Mouse (Mus musculus) kidney, adult 2 months (tissue): ENCODE results near the gene Cd302.

Experiments
- CTCF ChIP-seq: fragments of 200-500 bp; conservative IDR thresholded peaks from 2 replicates; pipeline ENCODE4 v1.5.1; 2011; ENCODE audit warnings: low read depth, mild to moderate bottlenecking, control low read depth, low read length, moderate library complexity, mixed read lengths; ENCODE audit not compliant: insufficient read depth, insufficient read length
- POLR2A ChIP-seq: fragments of 200-500 bp; IDR thresholded peaks from one replicate; pipeline ENCODE4 v1.6.1; 2011; ENCODE audit warnings: low read depth, low read length, control low read depth

GRCm38 (mm10) chr2:60233147-60233546, 51.1 kb downstream of the Cd302 start:
- TF ChIP-seq CTCF = no peak
- TF ChIP-seq POLR2A = no peak
